Mouse (Mus musculus): ENCODE data around the gene Cnbd2. TPM values are rescaled to one million over a fixed set of nuclear protein-coding genes. Genes with fewer than 3 reads are reported as not detected.

Gene Cnbd2
- polyA plus RNA-seq, 1 experiment from 2014 or later, result 5.9 TPM

GRCm38 (mm10) chr2:156314811-156315210 lies 2.7 kb downstream of the Cnbd2 start:
- Histone ChIP-seq H3K27ac (no peak overlapping the region), H3K4me1 (replicated peaks) (peaks cover 17% of the 10 kb centered on the region), H3K27me3 (no peaks in the 10 kb centered on the region), H3K9ac (replicated peaks) (no peak overlapping the region), H3K9me3 (no peaks in the 10 kb centered on the region), H3K36me3 (peaks cover 8% of the 10 kb centered on the region; the same call in 1 of the 2 replicates), H3K4me2 (replicated peaks) (no peak overlapping the region), H3K4me3 (replicated peaks) (no peak overlapping the region)
- 93% methylated on average over 6 of the region's 6 CpGs for WGBS
- no peak for ATAC-seq

- ATAC-seq, result no peak
- H3K27ac ChIP-seq, result no peak overlapping the region
- H3K4me1 ChIP-seq (replicated peaks), result peaks cover 3% of the 10 kb centered on the region
- no peaks in the 10 kb centered on the region for H3K9me3 ChIP-seq
- H3K4me2 ChIP-seq (replicated peaks), result no peak overlapping the region
- no peaks in the 10 kb centered on the region for H3K27me3 ChIP-seq
- peaks cover 14% of the 10 kb centered on the region; the same call in 1 of the 2 replicates for H3K36me3 ChIP-seq
- H3K4me3 ChIP-seq (replicated peaks), result no peak overlapping the region
- H3K9ac ChIP-seq (replicated peaks), result no peak overlapping the region
Observed at GRCm38 (mm10) chr2:156318491-156318890, 6.4 kb downstream of the Cnbd2 start.

- H3K9ac ChIP-seq (replicated peaks), result no peak overlapping the region
- no peak overlapping the region for H3K4me3 ChIP-seq (replicated peaks)
- no peak for ATAC-seq
- no peak overlapping the region for H3K27ac ChIP-seq
- H3K36me3 ChIP-seq, result 0 out of 2 replicates have a peak, but pooled peaks cover 5% of the 10 kb centered on the region
- no peaks in the 10 kb centered on the region for H3K4me1 ChIP-seq (replicated peaks)
- WGBS, result 87% methylated on average over 6 of the region's 6 CpGs
- H3K4me2 ChIP-seq (replicated peaks), result no peak overlapping the region
- no peaks in the 10 kb centered on the region for H3K27me3 ChIP-seq
- no peaks in the 10 kb centered on the region for H3K9me3 ChIP-seq
Observed at GRCm38 (mm10) chr2:156321538-156321937, 9.4 kb downstream of the Cnbd2 start.

GRCm38 (mm10) chr2:156324116-156324588 lies 12.1 kb downstream of the Cnbd2 start:
- H3K4me2 ChIP-seq (replicated peaks), result no peak overlapping the region
- H3K27ac ChIP-seq, result no peak overlapping the region

GRCm38 (mm10) chr2:156324681-156325080 lies 12.6 kb downstream of the Cnbd2 start:
- Histone ChIP-seq H3K27me3 (no peaks in the 10 kb centered on the region), H3K9ac (replicated peaks) (no peak overlapping the region), H3K4me3 (replicated peaks) (no peak overlapping the region), H3K36me3 (0 out of 2 replicates have a peak, but pooled peaks cover 5% of the 10 kb centered on the region), H3K9me3 (no peaks in the 10 kb centered on the region), H3K4me2 (replicated peaks) (no peak overlapping the region), H3K4me1 (replicated peaks) (no peaks in the 10 kb centered on the region), H3K27ac (no peak overlapping the region)
- 59% methylated on average over 5 of the region's 5 CpGs for WGBS
- ATAC-seq, result no peak

More at GRCm38 (mm10) chr2:156324116-156324588, 12.1 kb downstream of the Cnbd2 start:
- H3K36me3 ChIP-seq, result 0 out of 2 replicates have a peak, but pooled peaks cover 5% of the 10 kb centered on the region
- no peaks in the 10 kb centered on the region for H3K27me3 ChIP-seq
- 70% methylated on average over 6 of the region's 6 CpGs for WGBS
- H3K9me3 ChIP-seq, result no peaks in the 10 kb centered on the region
- H3K9ac ChIP-seq (replicated peaks), result no peak overlapping the region
- ATAC-seq, result no peak
- no peaks in the 10 kb centered on the region for H3K4me1 ChIP-seq (replicated peaks)
- no peak overlapping the region for H3K4me3 ChIP-seq (replicated peaks)

GRCm38 (mm10) chr2:156330681-156331080 lies 18.6 kb downstream of the Cnbd2 start:
- H3K27me3 ChIP-seq, result no peaks in the 10 kb centered on the region
- H3K4me2 ChIP-seq (replicated peaks), result no peak overlapping the region
- no peak overlapping the region for H3K27ac ChIP-seq
- WGBS, result 68% methylated on average over 1 of the region's 1 CpGs
- no peak overlapping the region for H3K9ac ChIP-seq (replicated peaks)
- H3K4me1 ChIP-seq (replicated peaks), result no peaks in the 10 kb centered on the region
- H3K9me3 ChIP-seq, result no peaks in the 10 kb centered on the region
- ATAC-seq, result no peak
- H3K36me3 ChIP-seq, result no peaks in the 10 kb centered on the region
- no peak overlapping the region for H3K4me3 ChIP-seq (replicated peaks)

- 85% methylated on average over 7 of the region's 7 CpGs for WGBS
- no peaks in the 10 kb centered on the region for H3K27me3 ChIP-seq
Observed at GRCm38 (mm10) chr2:156331446-156331965, 19.4 kb downstream of the Cnbd2 start.

GRCm38 (mm10) chr2:156340078-156340477 lies 28.0 kb downstream of the Cnbd2 start:
- no peaks in the 10 kb centered on the region for H3K36me3 ChIP-seq
- no peak overlapping the region for H3K4me3 ChIP-seq (replicated peaks)
- no peak for ATAC-seq
- H3K27ac ChIP-seq, result no peak overlapping the region
- H3K27me3 ChIP-seq, result no peaks in the 10 kb centered on the region
- peaks cover 3% of the 10 kb centered on the region; the same call in 1 of the 2 replicates for H3K4me1 ChIP-seq (replicated peaks)
- no peaks in the 10 kb centered on the region for H3K9me3 ChIP-seq
- no peak overlapping the region for H3K4me2 ChIP-seq (replicated peaks)
- no peak overlapping the region for H3K9ac ChIP-seq (replicated peaks)
- 88% methylated on average over 4 of the region's 4 CpGs for WGBS

More at GRCm38 (mm10) chr2:156331446-156331965, 19.4 kb downstream of the Cnbd2 start:
- Histone ChIP-seq H3K4me1 (replicated peaks) (no peaks in the 10 kb centered on the region), H3K9ac (replicated peaks) (no peak overlapping the region), H3K4me2 (replicated peaks) (no peak overlapping the region), H3K9me3 (no peaks in the 10 kb centered on the region), H3K27ac (no peak overlapping the region), H3K4me3 (replicated peaks) (no peak overlapping the region), H3K36me3 (no peaks in the 10 kb centered on the region)
- ATAC-seq, result no peak

GRCm38 (mm10) chr2:156344775-156345532 lies 32.9 kb downstream of the Cnbd2 start:
- ATAC-seq, result no peak
- Histone ChIP-seq H3K27ac (no peak overlapping the region), H3K4me2 (replicated peaks) (no peak overlapping the region), H3K9me3 (no peaks in the 10 kb centered on the region), H3K4me3 (replicated peaks) (no peak overlapping the region), H3K4me1 (replicated peaks) (peaks cover 3% of the 10 kb centered on the region; the same call in 1 of the 2 replicates), H3K36me3 (no peaks in the 10 kb centered on the region), H3K9ac (replicated peaks) (no peak overlapping the region), H3K27me3 (no peaks in the 10 kb centered on the region)
- WGBS, result 56% methylated on average over 12 of the region's 12 CpGs

- ATAC-seq, result no peak
- H3K4me3 ChIP-seq (replicated peaks), result no peak overlapping the region
- H3K9me3 ChIP-seq, result no peaks in the 10 kb centered on the region
- peaks cover 7% of the 10 kb centered on the region; the same call in 1 of the 2 replicates for H3K4me1 ChIP-seq (replicated peaks)
- 88% methylated on average over 4 of the region's 4 CpGs for WGBS
- H3K27me3 ChIP-seq, result no peaks in the 10 kb centered on the region
- H3K27ac ChIP-seq, result no peak overlapping the region
- H3K9ac ChIP-seq (replicated peaks), result no peak overlapping the region
- H3K4me2 ChIP-seq (replicated peaks), result no peak overlapping the region
- no peaks in the 10 kb centered on the region for H3K36me3 ChIP-seq
Observed at GRCm38 (mm10) chr2:156348812-156349211, 36.7 kb downstream of the Cnbd2 start.

DNA sequence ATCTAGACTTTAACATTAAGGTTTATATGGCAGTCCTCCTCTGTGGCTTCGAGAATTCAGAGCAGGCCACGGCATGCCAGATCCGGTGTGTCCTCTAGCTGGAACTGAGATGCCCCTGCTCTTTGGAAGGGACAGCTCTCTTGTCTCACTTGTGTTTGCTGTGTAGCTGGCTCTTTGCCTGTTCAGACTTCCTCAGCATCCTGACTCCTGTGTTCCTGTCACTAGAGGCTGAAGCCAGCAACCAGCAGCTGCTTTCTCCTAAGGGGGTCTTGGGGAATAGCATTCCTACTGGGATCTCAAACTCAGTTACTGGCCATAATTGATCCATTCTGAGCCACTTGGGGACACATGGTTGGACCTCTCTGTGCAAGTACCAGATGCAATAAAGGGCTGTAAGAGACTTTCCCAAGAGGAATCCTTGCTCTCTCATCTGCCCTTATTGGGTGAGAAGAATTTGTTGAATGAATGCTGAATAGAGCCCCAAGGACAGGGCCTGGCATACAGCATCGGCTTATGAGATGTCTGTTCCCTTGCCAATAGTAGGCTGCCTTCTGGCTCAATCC lies 37.3 kb downstream of the Cnbd2 start:
- H3K27me3 ChIP-seq, result no peaks in the 10 kb centered on the region
- peaks cover 7% of the 10 kb centered on the region; the same call in 1 of the 2 replicates for H3K4me1 ChIP-seq (replicated peaks)
- H3K9ac ChIP-seq (replicated peaks), result no peak overlapping the region
- H3K36me3 ChIP-seq, result no peaks in the 10 kb centered on the region
- WGBS, result 89% methylated on average over 4 of the region's 4 CpGs
- no peaks in the 10 kb centered on the region for H3K9me3 ChIP-seq
- no peak for ATAC-seq
- H3K27ac ChIP-seq, result no peak overlapping the region
- no peak overlapping the region for H3K4me3 ChIP-seq (replicated peaks)
- no peak overlapping the region for H3K4me2 ChIP-seq (replicated peaks)

DNA sequence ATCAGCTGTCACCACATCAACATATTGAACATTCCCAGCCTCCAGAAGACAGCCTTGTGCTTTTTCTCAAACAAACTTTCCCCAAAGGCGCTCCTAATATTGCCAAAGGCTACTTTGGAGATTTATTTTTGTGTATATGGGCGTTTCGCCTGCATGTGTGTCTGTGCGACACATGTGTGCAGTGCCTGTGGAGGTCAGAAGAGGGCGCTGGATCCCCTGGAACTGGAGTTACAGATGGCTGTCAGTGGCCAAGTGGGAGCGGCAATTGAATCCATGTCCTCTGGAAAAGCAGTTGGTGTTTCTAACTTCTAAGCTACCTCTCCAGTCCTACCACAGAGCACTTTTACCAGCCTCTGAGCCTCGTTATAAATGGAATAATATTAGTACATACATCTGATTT lies 39.1 kb downstream of the Cnbd2 start:
- Histone ChIP-seq H3K4me3 (replicated peaks) (no peak overlapping the region), H3K9me3 (no peaks in the 10 kb centered on the region), H3K9ac (replicated peaks) (no peak overlapping the region), H3K27me3 (no peaks in the 10 kb centered on the region), H3K4me1 (replicated peaks) (peaks cover 11% of the 10 kb centered on the region; the same call in 1 of the 2 replicates), H3K4me2 (replicated peaks) (no peak overlapping the region), H3K36me3 (no peaks in the 10 kb centered on the region), H3K27ac (no peak overlapping the region)
- ATAC-seq, result no peak
- WGBS, result 87% methylated on average over 7 of the region's 7 CpGs
